Mouse (Mus musculus): ENCODE measurements around the gene Vamp3. TPM values are rescaled to one million over a fixed set of nuclear protein-coding genes. Genes with fewer than 3 reads are reported as not detected.

Vamp3 gene
- polyA plus RNA-seq, 1 experiment from 2014 or later, result 43.2 TPM

Other genes with a start within 250 kb of the Vamp3 start
- gene Errfi1, start 204.0 kb downstream of the Vamp3 start, polyA plus RNA-seq (2014; fragmentation: Nextera tagmentation; extraction: Ambion mirVana), result 36.3 and 39.6 TPM in 2 replicates
- 383 and 392 TPM in 2 replicates for gene Park7, start 143.5 kb downstream of the Vamp3 start, polyA plus RNA-seq (2014; fragmentation: Nextera tagmentation; extraction: Ambion mirVana)
- 0.20 and 0.25 TPM in 2 replicates for gene Tnfrsf9, start 143.4 kb downstream of the Vamp3 start, polyA plus RNA-seq (2014; fragmentation: Nextera tagmentation; extraction: Ambion mirVana)
- gene Uts2, start 60.9 kb downstream of the Vamp3 start, polyA plus RNA-seq (2014; fragmentation: Nextera tagmentation; extraction: Ambion mirVana), result 0.57 TPM in 1 of 2 replicates, not detected in the other
- 3.9 and 5.1 TPM in 2 replicates for gene Per3, start 13.3 kb downstream of the Vamp3 start, polyA plus RNA-seq (2014; fragmentation: Nextera tagmentation; extraction: Ambion mirVana)
- 0.30 and 0.36 TPM in 2 replicates for gene Gm13090, start 31.6 kb upstream of the Vamp3 start, polyA plus RNA-seq (2014; fragmentation: Nextera tagmentation; extraction: Ambion mirVana)